Mouse (Mus musculus) spleen, embryonic (tissue): ENCODE data around the gene Ier5l.

Experiments
- CTCF ChIA-PET: fragments of 350-600 bp; sonication (Branson Sonifier 250); formaldehyde crosslinking; loops from one replicate; lab custom pipeline; 2022; lab: Charles Lee

Ier5l gene

GRCm38 (mm10) chr2:30470143-30470946 lies 3.7 kb downstream of the Ier5l start:
- CTCF ChIA-PET = interaction anchor here (0.6 to 2.6 kb wide), 6 partner anchors 26 to 1541 kb away, joined by 3 to 30 read pairs (median 10); no protein-coding TSS in a partner anchor

- CTCF ChIA-PET = interaction anchor here (0.6 to 2.6 kb wide), 6 partner anchors 26 to 1542 kb away, joined by 3 to 30 read pairs (median 10); no protein-coding TSS in a partner anchor
These were observed 4.2 kb downstream of the Ier5l start for GRCm38 (mm10) chr2:30469796-30470142.

GRCm38 (mm10) chr2:30469009-30469408 lies 5.0 kb downstream of the Ier5l start:
- CTCF ChIA-PET = interaction anchor here (0.5 to 2.6 kb wide), 4 partner anchors 9 to 46 kb away, joined by 3 to 30 read pairs (median 7); no protein-coding TSS in a partner anchor

- CTCF ChIA-PET = interaction anchor here (0.7 kb wide), 1 partner anchor 505 kb away, joined by 5 read pairs; no protein-coding TSS in a partner anchor
These were observed 7.2 kb downstream of the Ier5l start for GRCm38 (mm10) chr2:30466787-30467186.

- CTCF ChIA-PET = interaction anchor here (1.3 kb wide), 1 partner anchor 163 kb away, joined by 3 read pairs; no protein-coding TSS in a partner anchor
These were observed 9.6 kb downstream of the Ier5l start for GRCm38 (mm10) chr2:30464411-30464810.

GRCm38 (mm10) chr2:30463904-30464330 lies 10.1 kb downstream of the Ier5l start:
- CTCF ChIA-PET = interaction anchor here (0.5 to 1.3 kb wide), 2 partner anchors 9 to 163 kb away, joined by 3 to 6 read pairs; no protein-coding TSS in a partner anchor

GRCm38 (mm10) chr2:30463341-30463761 lies 10.7 kb downstream of the Ier5l start:
- CTCF ChIA-PET = interaction anchor here (0.5 to 1.3 kb wide), 2 partner anchors 9 to 164 kb away, joined by 3 to 6 read pairs; no protein-coding TSS in a partner anchor

GRCm38 (mm10) chr2:30459241-30459640 lies 14.8 kb downstream of the Ier5l start:
- CTCF ChIA-PET = no interaction called here

- CTCF ChIA-PET = no interaction called here
These were observed 15.7 kb downstream of the Ier5l start for GRCm38 (mm10) chr2:30458349-30458748.

GRCm38 (mm10) chr2:30456104-30456980 lies 17.7 kb downstream of the Ier5l start:
- CTCF ChIA-PET = no interaction called here

GRCm38 (mm10) chr2:30454587-30454986 lies 19.4 kb downstream of the Ier5l start:
- CTCF ChIA-PET = interaction anchor here (0.9 kb wide), 1 partner anchor 9 kb away, joined by 6 read pairs; no protein-coding TSS in a partner anchor

GRCm38 (mm10) chr2:30453570-30453969 lies 20.4 kb downstream of the Ier5l start:
- CTCF ChIA-PET = no interaction called here

GRCm38 (mm10) chr2:30451525-30451924 lies 22.5 kb downstream of the Ier5l start:
- CTCF ChIA-PET = no interaction called here

GRCm38 (mm10) chr2:30450530-30450929 lies 23.5 kb downstream of the Ier5l start:
- CTCF ChIA-PET = no interaction called here

GRCm38 (mm10) chr2:30448371-30448770 lies 25.6 kb downstream of the Ier5l start:
- CTCF ChIA-PET = no interaction called here

GRCm38 (mm10) chr2:30446891-30447826 lies 26.9 kb downstream of the Ier5l start:
- CTCF ChIA-PET = interaction anchor here (0.5 to 0.6 kb wide), 2 partner anchors 14 to 30 kb away, joined by 3 to 11 read pairs; no protein-coding TSS in a partner anchor

- CTCF ChIA-PET = interaction anchor here (0.7 kb wide), 1 partner anchor 29 kb away, joined by 3 read pairs; no protein-coding TSS in a partner anchor
These were observed 28.7 kb downstream of the Ier5l start for GRCm38 (mm10) chr2:30445312-30445711.

GRCm38 (mm10) chr2:30444450-30444849 lies 29.6 kb downstream of the Ier5l start:
- CTCF ChIA-PET = no interaction called here

- CTCF ChIA-PET = interaction anchor here (0.5 to 0.6 kb wide), 3 partner anchors 25 to 100 kb away, joined by 3 to 11 read pairs (median 5); no protein-coding TSS in a partner anchor
These were observed 30.0 kb downstream of the Ier5l start for GRCm38 (mm10) chr2:30444006-30444405.

GRCm38 (mm10) chr2:30443281-30443680 lies 30.7 kb downstream of the Ier5l start:
- CTCF ChIA-PET = interaction anchor here (0.6 to 0.9 kb wide), 2 partner anchors 24 to 26 kb away, joined by 3 read pairs; no protein-coding TSS in a partner anchor
